Mouse (Mus musculus) neural tube, embryonic 15.5 days (tissue): ENCODE measurements at regions not wholly inside any gene's neighbourhood (a gene's known extent, or its start where the extent isn't known, plus 50 kb on each side); places are given as distances from the start of the nearest gene placed in this dataset.

Experiments used
- ATAC-seq: fragments of 200-750 bp; cut with Nextera tagmentation; 2 replicates; pipeline ENCODE4 v1.8.0; 2017; ENCODE audit warnings: mild to moderate bottlenecking, moderate TSS enrichment, moderate library complexity; ENCODE audit not compliant: low FRiP score
- H3K27ac ChIP-seq: fragments of 300-500 bp; sonication (generic); replicated peaks from 2 replicates; pipeline ENCODE4 v1.5.1; 2015; ENCODE audit warnings: mild to moderate bottlenecking, inconsistent platforms
- H3K27me3 ChIP-seq: fragments of 300-500 bp; sonication (generic); replicated peaks from 2 replicates; pipeline ENCODE4 v1.6.1; 2015; ENCODE audit warnings: inconsistent platforms
- H3K36me3 ChIP-seq: fragments of 300-500 bp; sonication (generic); 2 replicates; pipeline ENCODE4 v1.6.1; 2015; ENCODE audit warnings: inconsistent platforms
- H3K4me1 ChIP-seq: fragments of 300-500 bp; sonication (generic); 2 replicates; pipeline ENCODE4 v1.6.1; 2015; ENCODE audit warnings: inconsistent platforms
- H3K4me2 ChIP-seq: fragments of 300-500 bp; sonication (generic); 2 replicates; pipeline ENCODE4 v1.6.1; 2015; ENCODE audit warnings: inconsistent platforms, mild to moderate bottlenecking, moderate library complexity
- H3K4me3 ChIP-seq: fragments of 300-500 bp; sonication (generic); replicated peaks from 2 replicates; pipeline ENCODE4 v1.5.1; 2015; ENCODE audit warnings: mild to moderate bottlenecking, inconsistent platforms
- H3K9ac ChIP-seq: fragments of 300-500 bp; sonication (generic); replicated peaks from 2 replicates; pipeline ENCODE4 v1.6.1; 2015; ENCODE audit warnings: mild to moderate bottlenecking, inconsistent platforms
- H3K9me3 ChIP-seq: fragments of 300-500 bp; sonication (generic); replicated peaks from 2 replicates; pipeline ENCODE4 v1.6.1; 2016; ENCODE audit warnings: inconsistent platforms
- WGBS: fragments of 180-500 bp; shearing (Covaris S2); methylation state at CpG from one replicate; pipeline ENCODE4 v1.1.7; 2015; ENCODE audit warnings: mixed read lengths; 5-methylcytosine and 5-hydroxymethylcytosine counted together

DNA sequence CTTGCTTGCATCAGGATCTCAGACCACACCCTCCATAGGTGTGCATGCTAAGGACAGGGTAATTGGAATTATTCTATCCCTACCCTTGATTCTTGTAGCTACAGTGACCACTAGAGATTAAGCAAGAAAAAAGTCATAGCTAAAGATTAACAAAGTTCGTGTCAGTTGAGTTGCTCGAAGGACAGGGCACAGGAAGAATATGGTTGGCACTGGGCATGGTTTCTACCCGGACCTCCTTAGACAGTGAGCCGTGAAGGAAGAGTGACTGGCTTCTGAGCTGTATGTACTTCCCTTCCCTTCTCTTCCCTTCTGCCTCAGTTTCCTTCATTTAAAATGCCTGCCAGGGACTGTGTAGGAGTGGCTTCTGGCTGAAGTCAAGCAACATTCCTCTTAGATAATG, 100.0 kb downstream of the Nfkbiz start:
- ATAC-seq = no peak
- 92% methylated on average over 4 of the region's 4 CpGs for WGBS
- H3K4me3 ChIP-seq = no peak overlapping the region

DNA sequence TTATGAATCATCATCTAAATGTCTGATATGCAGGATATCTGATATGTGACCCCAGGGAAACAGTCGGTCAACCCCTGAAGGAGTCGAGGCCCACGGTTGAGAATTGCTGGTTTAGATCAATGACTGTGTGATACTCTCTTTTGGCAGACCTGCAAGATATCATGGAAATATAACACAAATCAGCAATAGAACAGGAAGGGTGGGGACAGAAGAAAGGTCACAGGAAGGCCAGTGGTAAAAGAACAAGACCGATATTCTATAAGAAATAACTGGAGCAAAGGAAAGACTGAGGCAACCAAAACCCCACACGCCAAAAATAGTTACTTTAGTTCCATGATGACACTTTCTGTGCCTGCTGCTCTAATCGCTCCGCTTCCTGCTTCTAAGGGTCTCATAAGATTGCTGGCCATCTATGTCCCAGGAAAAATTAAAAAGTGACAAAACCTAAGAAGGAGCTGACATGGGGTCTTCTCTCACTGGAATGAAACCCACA, 103.2 kb downstream of the Nfkbiz start:
- Histone ChIP-seq H3K36me3 (no peaks in the 10 kb centered on the region), H3K4me2 (no peak overlapping the region), H3K4me3 (no peak overlapping the region), H3K27ac (no peak overlapping the region), H3K27me3 (no peaks in the 10 kb centered on the region), H3K9me3 (no peaks in the 10 kb centered on the region), H3K9ac (no peak overlapping the region), H3K4me1 (no peaks in the 10 kb centered on the region)
- WGBS = 94% methylated on average over 7 of the region's 7 CpGs
- no peak for ATAC-seq

More for the DNA sequence above, 100.0 kb downstream of the Nfkbiz start:
- Histone ChIP-seq H3K4me2 (no peak overlapping the region), H3K9ac (no peak overlapping the region), H3K9me3 (no peaks in the 10 kb centered on the region), H3K4me1 (no peaks in the 10 kb centered on the region), H3K27ac (no peak overlapping the region), H3K27me3 (no peaks in the 10 kb centered on the region), H3K36me3 (no peaks in the 10 kb centered on the region)

DNA sequence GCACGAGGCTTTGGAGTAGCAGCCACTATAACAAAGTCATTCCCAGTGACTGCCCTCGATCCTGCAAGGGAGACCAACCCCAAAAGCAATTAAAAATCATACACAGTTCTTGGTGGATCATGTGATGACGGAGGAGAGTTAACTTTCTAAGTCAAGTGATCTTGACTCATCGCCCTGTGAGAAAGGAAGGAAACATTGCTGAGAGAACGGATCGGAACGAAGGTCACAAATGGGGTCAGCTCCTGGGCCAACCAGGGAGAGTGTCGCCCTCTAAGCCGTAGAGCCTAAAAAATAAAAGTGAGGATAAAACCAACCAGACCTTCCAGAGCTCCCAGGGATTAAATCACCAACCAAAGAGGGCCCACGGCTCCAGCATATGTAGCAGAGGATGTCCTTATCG, 104.4 kb downstream of the Nfkbiz start:
- H3K36me3 ChIP-seq = no peaks in the 10 kb centered on the region
- H3K4me3 ChIP-seq = no peak overlapping the region
- no peaks in the 10 kb centered on the region for H3K9me3 ChIP-seq
- WGBS = 86% methylated on average over 11 of the region's 11 CpGs
- no peaks in the 10 kb centered on the region for H3K27me3 ChIP-seq
- H3K27ac ChIP-seq = no peak overlapping the region
- no peak for ATAC-seq
- H3K4me2 ChIP-seq = no peak overlapping the region
- H3K9ac ChIP-seq = no peak overlapping the region
- no peaks in the 10 kb centered on the region for H3K4me1 ChIP-seq

DNA sequence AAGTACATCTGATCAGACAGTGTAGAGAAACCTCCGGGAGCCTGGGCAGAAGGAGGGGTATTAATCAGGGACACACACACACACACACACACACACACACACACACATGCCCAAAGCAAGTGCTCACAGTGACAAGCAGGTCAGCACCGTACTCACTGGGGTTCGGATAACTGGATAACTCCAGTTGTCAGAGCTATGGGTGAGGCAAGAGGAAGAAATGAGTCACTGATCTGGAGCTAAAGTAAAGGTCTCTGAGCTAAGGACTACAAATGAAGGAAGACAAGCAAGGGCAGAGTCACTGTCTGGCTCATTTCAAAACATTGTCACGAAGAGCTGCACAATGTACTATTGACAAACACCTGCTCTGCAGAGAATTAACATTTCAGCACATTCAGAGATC, 104.9 kb downstream of the Nfkbiz start:
- Histone ChIP-seq H3K27ac (no peak overlapping the region), H3K9me3 (no peaks in the 10 kb centered on the region), H3K4me3 (no peak overlapping the region), H3K9ac (no peak overlapping the region), H3K4me1 (no peaks in the 10 kb centered on the region), H3K4me2 (no peak overlapping the region), H3K36me3 (no peaks in the 10 kb centered on the region), H3K27me3 (no peaks in the 10 kb centered on the region)
- peak; percentile 38; the same call in 1 of the 2 replicates for ATAC-seq
- 64% methylated on average over 4 of the region's 4 CpGs for WGBS

DNA sequence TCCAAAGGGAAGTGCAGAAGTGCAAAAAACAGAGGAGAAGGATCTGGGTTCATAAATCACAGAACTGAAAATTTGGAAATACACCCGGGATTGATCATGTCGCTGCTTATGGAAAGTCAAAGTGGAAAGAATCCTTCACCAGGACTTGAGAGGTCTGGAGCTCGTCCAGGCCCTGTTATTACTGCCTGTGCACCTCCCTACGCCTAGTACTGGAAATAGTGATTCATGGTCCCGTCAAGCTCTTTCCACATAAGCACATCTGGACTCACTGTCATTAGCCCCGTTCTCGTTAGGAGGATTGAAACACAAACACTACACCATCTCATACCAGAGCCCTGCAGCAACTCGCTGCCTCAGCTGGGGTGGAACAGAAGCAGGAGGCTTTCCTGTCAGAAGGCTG, 107.7 kb downstream of the Nfkbiz start:
- no peak for ATAC-seq
- H3K9me3 ChIP-seq = no peaks in the 10 kb centered on the region
- H3K27ac ChIP-seq = no peak overlapping the region
- no peaks in the 10 kb centered on the region for H3K4me1 ChIP-seq
- no peak overlapping the region for H3K4me3 ChIP-seq
- no peak overlapping the region for H3K9ac ChIP-seq
- H3K4me2 ChIP-seq = no peak overlapping the region
- H3K36me3 ChIP-seq = no peaks in the 10 kb centered on the region
- 80% methylated on average over 8 of the region's 8 CpGs for WGBS
- H3K27me3 ChIP-seq = no peaks in the 10 kb centered on the region

DNA sequence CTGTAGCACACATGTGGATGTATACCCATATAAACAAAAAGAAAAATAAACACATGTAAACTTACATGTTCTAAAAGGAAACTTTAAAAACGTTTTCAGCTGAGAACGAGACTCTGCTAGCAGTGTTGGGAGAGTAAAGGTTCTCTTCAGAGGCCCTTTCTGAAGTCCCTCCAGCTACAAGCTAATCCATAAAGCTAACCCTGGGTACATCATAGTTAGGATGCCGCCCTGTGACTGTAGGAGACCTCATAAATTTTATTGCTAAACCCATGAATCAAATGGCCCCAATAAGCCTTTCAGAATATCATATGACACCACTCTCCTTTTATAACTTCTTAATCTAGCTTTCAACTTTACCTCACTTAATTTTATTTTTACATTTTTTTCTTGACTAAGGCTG, 112.2 kb downstream of the Nfkbiz start:
- Histone ChIP-seq H3K4me3 (no peak overlapping the region), H3K4me2 (no peak overlapping the region), H3K27ac (no peak overlapping the region), H3K27me3 (no peaks in the 10 kb centered on the region), H3K36me3 (no peaks in the 10 kb centered on the region), H3K4me1 (no peaks in the 10 kb centered on the region), H3K9ac (no peak overlapping the region), H3K9me3 (no peaks in the 10 kb centered on the region)
- ATAC-seq = no peak
- WGBS = 50% methylated on average over 3 of the region's 3 CpGs

DNA sequence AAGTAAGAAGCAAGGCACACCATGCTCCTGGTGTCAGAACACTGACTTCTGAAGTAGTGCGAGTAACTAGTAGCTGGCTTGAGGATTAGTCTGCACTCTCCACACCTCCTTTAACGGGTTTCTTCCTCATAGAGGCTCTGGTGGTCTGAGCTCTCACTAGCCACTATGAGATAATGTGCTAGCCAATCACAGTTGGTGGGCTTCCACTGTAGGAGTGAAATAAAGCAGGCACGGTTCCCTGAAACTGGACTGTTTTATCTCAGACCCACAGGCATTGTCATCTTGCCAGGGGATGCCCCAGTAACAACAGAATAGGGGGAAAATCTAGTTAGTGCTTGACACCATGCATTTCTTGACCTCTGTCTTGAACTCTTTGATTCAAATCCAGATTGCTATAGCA, 118.3 kb downstream of the Nfkbiz start:
- 77% methylated on average over 3 of the region's 3 CpGs for WGBS

DNA sequence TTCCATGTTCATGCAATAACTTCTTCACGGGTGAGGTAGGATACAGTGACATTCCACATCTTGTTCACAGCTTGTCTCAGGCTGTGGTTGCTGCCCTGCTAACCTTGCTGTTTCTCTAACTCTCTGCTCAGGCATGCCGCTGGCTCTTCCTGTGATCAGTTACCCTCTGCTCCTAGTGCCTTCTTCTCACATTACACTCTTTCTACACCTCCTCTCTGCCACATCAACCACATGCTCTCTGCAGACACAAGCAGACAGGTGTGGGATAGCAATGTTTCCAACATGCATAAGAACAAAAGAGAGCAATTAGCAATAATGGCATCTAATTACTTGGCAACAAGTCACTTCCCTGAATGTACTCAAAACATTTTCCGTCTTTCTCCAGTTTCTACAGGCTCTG, 128.7 kb downstream of the Nfkbiz start:
- Histone ChIP-seq H3K27ac (no peak overlapping the region), H3K27me3 (no peaks in the 10 kb centered on the region), H3K9me3 (no peaks in the 10 kb centered on the region), H3K4me1 (no peaks in the 10 kb centered on the region), H3K4me2 (no peak overlapping the region), H3K4me3 (no peak overlapping the region), H3K36me3 (no peaks in the 10 kb centered on the region), H3K9ac (no peak overlapping the region)
- 71% methylated on average over 3 of the region's 3 CpGs for WGBS
- ATAC-seq = no peak

More for the DNA sequence above, 118.3 kb downstream of the Nfkbiz start:
- no peak for ATAC-seq
- H3K4me1 ChIP-seq = no peaks in the 10 kb centered on the region
- H3K9ac ChIP-seq = no peak overlapping the region
- H3K4me2 ChIP-seq = no peak overlapping the region
- H3K27ac ChIP-seq = no peak overlapping the region
- H3K36me3 ChIP-seq = no peaks in the 10 kb centered on the region
- H3K4me3 ChIP-seq = no peak overlapping the region
- no peaks in the 10 kb centered on the region for H3K27me3 ChIP-seq
- no peaks in the 10 kb centered on the region for H3K9me3 ChIP-seq

DNA sequence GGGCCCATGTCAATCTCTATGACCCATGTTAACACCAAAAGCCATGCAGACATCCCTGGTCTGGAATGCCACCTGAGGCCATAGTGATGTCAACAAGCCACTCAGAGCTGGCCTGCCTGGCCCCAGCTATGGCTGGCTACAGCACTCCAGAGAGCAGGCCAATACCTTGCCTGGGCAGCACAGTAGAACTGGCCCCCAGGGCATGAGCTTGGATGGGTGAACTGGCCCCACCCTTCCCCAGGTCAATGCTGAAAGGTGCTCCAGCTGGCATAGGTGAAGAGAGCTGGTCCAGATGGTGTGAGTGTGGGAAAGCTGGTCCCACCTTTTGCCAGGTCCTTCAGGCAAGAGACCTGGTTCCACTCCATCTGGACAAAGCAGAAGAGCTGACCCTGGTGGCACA, 132.2 kb downstream of the Nfkbiz start:
- ATAC-seq = no peak; the same call in 1 of the 2 replicates
- no peaks in the 10 kb centered on the region for H3K36me3 ChIP-seq
- H3K4me2 ChIP-seq = no peak overlapping the region
- H3K4me3 ChIP-seq = no peak overlapping the region
- H3K27ac ChIP-seq = no peak overlapping the region
- no peaks in the 10 kb centered on the region for H3K4me1 ChIP-seq
- no peaks in the 10 kb centered on the region for H3K27me3 ChIP-seq
- no peak overlapping the region for H3K9ac ChIP-seq
- H3K9me3 ChIP-seq = no peaks in the 10 kb centered on the region

DNA sequence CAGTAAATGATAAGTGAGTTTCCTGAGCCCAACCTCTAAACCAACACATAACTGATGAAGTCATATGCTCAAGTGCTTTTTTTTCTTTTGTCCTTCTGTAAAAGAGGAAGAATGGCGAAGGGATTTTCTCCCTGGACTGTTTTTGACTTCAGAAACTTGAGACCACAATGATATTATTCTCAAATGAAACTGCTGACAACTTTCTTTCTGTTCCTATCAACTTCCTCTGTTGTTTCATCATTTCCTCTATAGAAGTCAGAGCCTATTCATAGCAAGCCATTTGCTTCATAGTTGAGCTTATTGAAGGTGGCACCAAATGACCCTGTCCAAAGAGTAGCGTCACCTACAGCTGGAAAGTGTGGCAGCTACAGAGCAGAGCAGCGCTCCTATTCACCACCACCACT, 140.2 kb downstream of the Nfkbiz start:
- Histone ChIP-seq H3K4me2 (no peak overlapping the region), H3K9ac (no peak overlapping the region), H3K27me3 (no peaks in the 10 kb centered on the region), H3K27ac (no peak overlapping the region), H3K4me1 (no peaks in the 10 kb centered on the region), H3K36me3 (no peaks in the 10 kb centered on the region), H3K4me3 (no peak overlapping the region), H3K9me3 (no peaks in the 10 kb centered on the region)
- no peak for ATAC-seq
- WGBS = 90% methylated on average over 3 of the region's 3 CpGs

DNA sequence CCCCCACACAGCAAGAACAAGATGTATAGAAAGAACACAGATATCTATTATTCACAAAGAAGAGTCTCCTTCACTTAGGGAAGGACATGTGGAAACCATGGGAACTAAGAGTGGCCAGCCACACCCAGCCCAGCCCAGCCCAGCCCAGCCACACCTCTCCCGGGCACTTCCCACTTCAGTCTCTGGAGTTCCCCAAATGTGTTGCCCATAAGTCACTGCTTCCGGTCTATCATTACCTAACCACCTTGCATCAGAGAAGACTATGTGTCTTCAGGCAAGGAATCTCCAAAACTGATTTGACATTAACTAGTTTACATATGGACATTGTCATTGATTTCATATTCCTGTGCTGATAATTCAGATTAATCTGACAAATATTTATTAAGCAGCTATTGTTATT, 147.6 kb downstream of the Nfkbiz start:
- Histone ChIP-seq H3K4me2 (no peak overlapping the region), H3K27ac (no peak overlapping the region), H3K9ac (no peak overlapping the region), H3K9me3 (no peaks in the 10 kb centered on the region), H3K4me1 (no peaks in the 10 kb centered on the region), H3K36me3 (no peaks in the 10 kb centered on the region), H3K4me3 (no peak overlapping the region), H3K27me3 (no peaks in the 10 kb centered on the region)
- no peak for ATAC-seq
- 87% methylated on average over 2 of the region's 2 CpGs for WGBS

DNA sequence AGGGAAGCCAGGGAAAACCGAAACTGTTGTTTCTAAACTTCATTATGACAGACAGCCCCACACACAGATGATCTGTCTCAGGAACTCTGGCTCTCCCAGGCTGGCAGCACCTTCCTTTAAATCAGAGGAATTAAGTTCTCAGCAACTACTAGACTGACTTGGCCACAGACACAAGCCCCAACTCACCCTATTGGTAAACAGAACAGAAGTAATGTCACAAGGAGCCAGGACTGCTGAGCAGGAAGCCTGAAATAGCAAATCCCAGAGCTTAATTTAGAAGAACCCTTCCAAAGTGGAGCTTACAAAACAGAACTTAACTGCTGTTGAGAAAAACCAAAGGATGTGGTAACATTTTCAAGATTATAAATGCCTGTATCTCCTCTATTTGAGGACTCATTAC, 174.8 kb downstream of the Nfkbiz start:
- H3K27ac ChIP-seq = no peak overlapping the region
- H3K9me3 ChIP-seq = no peaks in the 10 kb centered on the region
- H3K4me2 ChIP-seq = no peak overlapping the region
- no peak for ATAC-seq
- H3K27me3 ChIP-seq = no peaks in the 10 kb centered on the region
- H3K9ac ChIP-seq = no peak overlapping the region
- no peaks in the 10 kb centered on the region for H3K4me1 ChIP-seq
- H3K4me3 ChIP-seq = no peak overlapping the region
- H3K36me3 ChIP-seq = no peaks in the 10 kb centered on the region
- 91% methylated on average over 1 of the region's 1 CpGs for WGBS
